ENCODE assay signal across 10 mouse cellular contexts in genomic region chr14:21402157-21402601, GRCm38 (mm10).
DNase-seq lines count a peak whose midpoint lies in the region; ATAC-seq lines count a peak whose summit lies in the region.
"Had no signal": no experiment of that assay in that cellular context is flagged by ENCODE, and none has a peak within 500 bp of the region (broad histone marks: within the 10 kb centered on the region; RNA-seq: fewer than 3 reads in every experiment).

No protein-coding gene starts in this region.

- peak overlapping the region; percentile 17; the same call in 1 of the 2 replicates for H3K4me2 ChIP-seq in hindbrain, embryonic 13.5 days
- 0 out of 2 replicates have a peak overlapping the region, but pooled peaks have one; percentile 13 for H3K4me2 ChIP-seq in neural tube, embryonic 13.5 days
- no peak overlapping the region for H3K4me2 ChIP-seq in liver, embryonic 11.5 days
- H3K4me2 ChIP-seq: intestine, embryonic 15.5 days had no signal

- 25% methylated on average over 8 of the region's 8 CpGs for WGBS in hindbrain, embryonic 13.5 days
- WGBS in neural tube, embryonic 13.5 days: 24% methylated on average over 8 of the region's 8 CpGs
- 86% methylated on average over 8 of the region's 8 CpGs for whole genome bisulfite sequencing in liver, embryonic 11.5 days

- peaks cover 22% of the 10 kb centered on the region for H3K4me1 ChIP-seq in hindbrain, embryonic 13.5 days (replicated peaks)
- H3K4me1 ChIP-seq in neural tube, embryonic 13.5 days (replicated peaks): peaks cover 15% of the 10 kb centered on the region
- H3K4me1 ChIP-seq in liver, embryonic 11.5 days (replicated peaks; ENCODE audit: control insufficient read depth, insufficient read depth, low read length): no peaks in the 10 kb centered on the region
- H3K4me1 ChIP-seq: intestine, embryonic 15.5 days had no signal

- H3K27ac ChIP-seq in hindbrain, embryonic 13.5 days: peak overlapping the region; percentile 71
- peak overlapping the region; percentile 69 for H3K27ac ChIP-seq in neural tube, embryonic 13.5 days (replicated peaks)
- H3K27ac ChIP-seq in liver, embryonic 11.5 days (ENCODE audit: low read depth, low read length): no peak overlapping the region
- H3K27ac ChIP-seq: intestine, embryonic 15.5 days; liver, embryonic 14.5 days had no signal

- no peaks in the 10 kb centered on the region for H3K36me3 ChIP-seq in hindbrain, embryonic 13.5 days
- no peaks in the 10 kb centered on the region for H3K36me3 ChIP-seq in neural tube, embryonic 13.5 days
- H3K36me3 ChIP-seq in liver, embryonic 11.5 days (ENCODE audit: control insufficient read depth, insufficient read depth, low read length): no peaks in the 10 kb centered on the region
- H3K36me3 ChIP-seq: intestine, embryonic 15.5 days had no signal

- no peak overlapping the region for H3K4me3 ChIP-seq in hindbrain, embryonic 13.5 days
- no peak overlapping the region for H3K4me3 ChIP-seq in neural tube, embryonic 13.5 days
- H3K4me3 ChIP-seq in liver, embryonic 11.5 days (ENCODE audit: low read depth, low read length): no peak overlapping the region
- H3K4me3 ChIP-seq: intestine, embryonic 15.5 days had no signal

- H3K27me3 ChIP-seq in hindbrain, embryonic 13.5 days: no peaks in the 10 kb centered on the region; the same call in 1 of the 2 replicates
- H3K27me3 ChIP-seq in neural tube, embryonic 13.5 days: no peaks in the 10 kb centered on the region
- H3K27me3 ChIP-seq in liver, embryonic 11.5 days (replicated peaks; ENCODE audit: control insufficient read depth, insufficient read depth, low read length): no peaks in the 10 kb centered on the region
- H3K27me3 ChIP-seq: intestine, embryonic 15.5 days had no signal

- H3K9ac ChIP-seq in hindbrain, embryonic 13.5 days: no peak overlapping the region
- peak overlapping the region; percentile 38; the same call in 1 of the 2 replicates for H3K9ac ChIP-seq in neural tube, embryonic 13.5 days
- H3K9ac ChIP-seq in liver, embryonic 11.5 days (ENCODE audit: low read depth, low read length): no peak overlapping the region
- H3K9ac ChIP-seq: intestine, embryonic 15.5 days; liver, embryonic 14.5 days had no signal

- DNase-seq in layer of hippocampus, postnatal 36 days: peak; percentile 12 to 14
- DNase-seq in layer of hippocampus, adult 11-12 months (ENCODE audit: low spot score): no peak
- peak; percentile 9 to 20 for DNase-seq in cerebellum, postnatal 14 days
- no peak for DNase-seq in ovary, adult 18-20 months (ENCODE audit: low spot score)
- DNase-seq in urinary bladder, postnatal 25 days (ENCODE audit: low spot score): no peak
- DNase-seq in liver, embryonic 11.5 days (ENCODE audit: low spot score): no peak

- no peaks in the 10 kb centered on the region; the same call in 1 of the 2 replicates for H3K9me3 ChIP-seq in hindbrain, embryonic 13.5 days
- H3K9me3 ChIP-seq in neural tube, embryonic 13.5 days: 0 out of 2 replicates have a peak, but pooled peaks cover 5% of the 10 kb centered on the region
- no peaks in the 10 kb centered on the region for H3K9me3 ChIP-seq in liver, embryonic 11.5 days (ENCODE audit: control insufficient read depth, low read length)
- H3K9me3 ChIP-seq: intestine, embryonic 15.5 days had no signal

- ATAC-seq in hindbrain, embryonic 13.5 days (ENCODE audit: low FRiP score): peak; percentile 69; the same call in 1 of the 2 replicates
- ATAC-seq in neural tube, embryonic 13.5 days (ENCODE audit: low read depth): peak; percentile 72
- no peak for ATAC-seq in liver, embryonic 11.5 days (replicated peaks; ENCODE audit: low FRiP score)
- ATAC-seq: intestine, embryonic 15.5 days had no signal

Comparison
In these comparisons a context has a peak if more than half of its experiments do, and no peak if none do; other contexts are left out.
1. DNase-seq: peak in layer of hippocampus, postnatal 36 days (2 of 2) and cerebellum, postnatal 14 days (2 of 2); none in layer of hippocampus, adult 11-12 months (single experiment), ovary, adult 18-20 months (single experiment), urinary bladder, postnatal 25 days (single experiment) and liver, embryonic 11.5 days (single experiment).